Mouse (Mus musculus): ENCODE data around the gene Fam57a.
"Not testable (repeated sequence)": the region's sequence is repeated elsewhere in the genome, so short reads cannot be mapped to it uniquely, and the experiment has no call there.

The Fam57a gene

DNA sequence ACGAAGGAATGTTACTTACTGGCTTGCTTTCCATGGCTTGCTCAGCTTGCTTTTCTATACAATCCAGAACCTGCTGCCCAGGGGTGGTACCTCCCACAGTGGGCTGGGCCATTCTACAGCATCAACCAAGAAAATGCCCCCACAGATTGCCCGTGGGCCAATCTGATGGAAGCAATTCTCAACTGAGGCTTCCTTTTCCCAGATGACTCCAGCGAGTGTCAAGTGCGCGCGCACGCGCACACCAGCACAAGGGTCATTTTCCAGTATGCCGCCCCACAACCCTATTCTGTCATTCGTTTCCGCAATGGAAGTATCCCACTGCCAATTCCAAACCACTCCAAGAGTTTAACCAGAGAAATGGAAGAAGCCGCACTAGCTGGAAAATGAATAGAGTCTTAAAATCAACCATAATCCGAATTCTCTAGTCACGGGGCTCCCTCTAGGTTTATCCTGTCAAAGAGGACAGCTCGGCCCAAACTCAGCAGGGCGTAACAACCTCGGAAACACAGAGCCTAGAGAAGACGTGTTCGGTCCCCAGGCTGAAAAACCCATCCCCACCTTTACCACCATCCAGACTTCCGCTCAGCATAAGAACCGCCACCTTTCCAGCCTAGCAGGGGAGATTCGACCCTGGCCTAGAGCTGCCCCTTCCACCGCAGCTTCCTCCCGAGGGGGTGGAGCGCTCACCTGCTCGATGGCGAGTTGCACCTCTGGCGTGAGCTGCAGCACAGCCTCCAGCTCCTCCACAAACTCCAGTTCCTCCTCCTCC, 561 bp upstream of the Fam57a start:
- in situ Hi-C loops (cut with MboI; ENCODE audit: unreplicated experiment in 2 of 2), result loop anchor here in 1 of 2 experiments (10.0 kb wide), 1 partner anchor 226 kb away; the partner anchor contains the start of gene Timm22

DNA sequence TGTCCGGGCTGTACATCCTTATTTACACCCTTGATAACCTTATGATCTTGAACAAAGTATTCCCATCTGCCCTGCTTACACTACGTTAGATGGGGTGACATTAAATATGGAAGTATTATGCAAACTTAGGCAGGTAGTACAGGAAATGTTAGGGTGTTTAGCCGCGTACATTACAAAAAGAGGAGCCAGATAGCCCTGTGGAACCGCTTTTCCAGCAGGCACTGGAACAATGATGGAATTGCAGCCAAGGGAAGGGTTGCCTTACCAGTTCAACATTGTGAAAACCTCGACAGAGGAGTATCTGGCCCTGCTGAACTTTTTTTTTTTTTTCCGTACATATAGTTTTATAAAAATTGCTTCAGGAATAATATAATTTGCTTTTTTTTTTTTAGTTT, 672 bp downstream of the Fam57a start:
- in situ Hi-C loops (cut with MboI; ENCODE audit: unreplicated experiment in 2 of 2), result no loop called here

DNA sequence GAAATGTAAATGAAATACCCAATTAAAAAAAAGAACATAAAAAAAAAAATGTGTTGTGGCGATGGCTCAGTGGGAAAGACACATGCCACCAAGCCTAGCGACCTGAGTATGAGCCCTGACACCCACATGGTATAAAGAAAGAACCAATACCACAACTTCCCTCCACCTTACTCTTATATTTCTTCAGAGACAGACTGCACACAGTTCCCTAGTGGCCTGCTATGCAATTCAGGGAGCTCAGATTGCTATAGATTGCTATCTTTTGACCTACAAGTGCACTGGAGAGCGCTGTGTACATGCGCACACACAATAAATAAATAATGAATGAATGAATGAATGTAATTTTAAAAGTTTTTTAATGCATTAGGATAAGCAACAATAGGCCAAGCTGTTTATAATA, 4.3 kb downstream of the Fam57a start:
- in situ Hi-C loops (cut with MboI; ENCODE audit: unreplicated experiment in 2 of 2), result no loop called here

DNA sequence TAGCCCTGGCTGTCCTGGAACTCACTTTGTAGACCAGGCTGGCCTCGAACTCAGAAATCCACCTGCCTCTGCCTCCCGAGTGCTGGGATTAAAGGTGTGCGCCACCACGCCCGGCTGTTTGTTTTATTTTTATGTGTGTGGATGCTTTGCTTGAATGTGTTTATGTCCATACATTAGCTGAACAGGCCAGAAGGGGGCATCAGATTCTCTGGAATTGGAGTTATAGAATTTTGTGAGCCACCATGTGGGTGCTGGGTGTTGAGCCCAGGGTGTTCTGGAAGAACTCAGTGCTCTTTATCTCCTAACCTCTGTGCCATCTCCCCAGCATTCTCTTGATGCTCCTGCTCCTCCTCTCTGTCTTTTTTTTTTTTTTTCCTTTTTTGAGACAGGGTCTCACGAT, 7.4 kb downstream of the Fam57a start:
- in situ Hi-C loops (cut with MboI; ENCODE audit: unreplicated experiment in 2 of 2), result loop anchor here in 1 of 2 experiments (5.0 kb wide), 1 partner anchor 220 kb away; the partner anchor contains the start of gene Timm22

DNA sequence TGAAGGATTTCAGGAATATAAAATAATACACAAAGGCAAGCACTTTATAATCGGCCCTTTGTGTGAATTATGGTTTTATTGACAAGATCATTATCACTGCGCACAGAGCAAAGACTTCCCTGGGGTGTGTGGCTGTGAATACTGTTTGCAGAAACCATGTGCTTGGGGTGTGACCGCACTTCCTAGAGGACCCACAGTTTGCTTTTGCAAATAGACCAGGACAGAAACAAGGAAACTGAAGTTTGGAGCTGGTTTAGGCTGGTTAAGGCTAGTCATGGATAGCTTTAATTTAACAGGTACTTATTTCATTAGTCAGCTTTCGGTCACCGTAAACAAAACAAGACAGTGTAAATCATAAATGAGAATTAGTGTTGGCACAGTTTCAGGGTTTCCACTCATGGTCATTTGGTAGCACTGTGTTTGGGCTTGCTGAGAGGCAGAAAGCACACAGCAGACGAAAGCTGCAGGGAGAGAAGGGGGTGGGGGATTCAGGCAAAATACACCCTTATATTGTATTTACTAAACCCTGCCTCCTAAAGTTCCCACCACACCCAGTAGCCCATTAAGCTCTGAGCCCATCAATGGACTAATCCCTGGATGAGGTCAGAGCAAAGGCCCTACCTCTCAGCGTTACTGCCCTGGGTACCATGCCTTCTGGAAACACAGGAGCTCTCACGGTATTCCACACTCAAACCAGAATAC, 17.0 kb downstream of the Fam57a start:
- in situ Hi-C loops (cut with MboI; ENCODE audit: unreplicated experiment in 2 of 2), result no loop called here

DNA sequence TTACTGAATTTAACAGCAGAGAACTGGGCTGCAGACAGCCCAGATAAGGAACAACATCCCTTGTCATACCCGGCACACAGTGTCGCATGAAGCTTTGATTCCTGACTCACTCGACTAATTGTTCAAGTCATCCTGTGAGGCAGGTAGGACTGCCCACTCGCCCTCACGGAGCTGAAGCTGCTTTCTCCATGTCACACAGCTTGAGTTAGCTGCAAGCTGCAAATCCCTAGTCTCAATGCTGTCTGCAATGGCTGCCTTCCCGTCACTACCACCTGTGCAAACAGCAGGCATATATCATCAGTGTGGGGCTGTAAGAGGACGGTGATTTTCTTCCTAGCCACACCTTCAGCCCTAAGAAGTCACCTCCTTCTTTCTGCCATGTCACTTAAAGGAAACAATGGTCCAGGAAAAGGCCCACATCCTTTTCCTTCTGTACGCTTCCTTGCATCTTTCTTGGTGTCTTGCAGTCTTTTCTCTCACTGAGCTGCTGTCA, 17.6 kb downstream of the Fam57a start:
- in situ Hi-C loops (cut with MboI; ENCODE audit: unreplicated experiment in 2 of 2), result no loop called here

DNA sequence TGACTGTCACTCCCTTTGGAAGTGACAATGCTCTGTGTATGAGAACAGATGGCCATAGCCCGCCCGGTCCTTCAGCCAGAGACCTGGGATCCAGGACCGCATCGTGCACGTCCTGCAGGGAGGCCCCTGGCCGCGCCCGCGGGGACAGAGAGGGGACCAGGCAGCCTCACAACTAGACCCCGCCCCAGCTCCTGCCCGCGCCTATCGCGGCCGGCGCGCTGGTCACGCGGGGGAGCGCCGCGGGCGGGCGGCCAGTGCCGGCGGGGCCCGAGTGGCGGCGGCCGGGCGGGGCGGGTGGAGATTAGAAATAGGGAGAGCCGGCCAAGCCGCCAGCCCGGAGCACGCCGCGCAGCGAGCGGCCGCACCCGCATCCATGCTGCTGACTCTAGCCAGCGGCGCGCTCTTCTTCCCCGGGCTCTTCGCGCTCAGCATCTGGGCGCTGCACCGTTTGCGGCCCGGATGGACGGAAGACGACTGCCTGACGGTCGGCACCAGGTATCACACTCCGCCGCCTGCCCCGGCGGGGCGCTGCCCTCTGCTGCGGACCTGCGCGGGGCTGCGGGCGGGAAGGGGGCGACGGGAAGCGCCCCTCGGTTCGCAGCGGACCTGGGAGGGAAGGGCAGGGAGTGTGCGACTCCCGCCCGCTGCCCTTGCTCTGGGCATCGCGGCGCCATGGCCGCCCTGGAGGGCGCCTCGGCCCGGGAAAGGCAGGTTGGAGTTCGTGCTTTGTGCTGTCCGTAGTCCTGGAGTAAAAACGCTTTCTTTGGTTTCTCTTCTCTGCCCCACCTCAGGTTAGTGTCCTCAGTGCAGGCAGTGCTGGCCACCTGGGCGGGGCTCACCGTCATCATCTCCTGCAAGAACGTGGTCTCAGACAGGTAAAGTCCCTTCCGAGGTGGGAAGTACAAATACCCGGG, 22.5 kb downstream of the Fam57a start:
- in situ Hi-C loops (cut with MboI; ENCODE audit: unreplicated experiment in 2 of 2), result no loop called here

DNA sequence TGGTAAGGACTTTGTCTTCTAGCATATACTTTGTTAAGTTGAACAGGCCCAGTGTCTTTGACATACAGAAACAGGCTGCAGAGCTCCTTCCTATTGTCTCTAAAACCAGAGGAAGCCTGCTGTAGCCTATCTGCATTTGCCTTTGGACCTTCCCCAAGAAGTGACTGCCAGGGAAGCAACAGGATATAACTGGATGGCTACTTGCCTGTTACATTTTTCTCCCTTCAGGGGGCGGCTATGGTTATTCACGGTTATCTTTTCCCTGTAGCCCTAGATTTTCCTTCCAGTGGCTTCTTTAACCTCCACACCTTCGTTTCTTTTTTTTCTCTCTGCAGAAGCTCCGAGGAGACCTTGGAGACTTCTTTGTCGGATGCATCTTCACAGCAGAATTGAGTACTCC, 27.3 kb downstream of the Fam57a start:
- in situ Hi-C loops (cut with MboI; ENCODE audit: unreplicated experiment in 2 of 2), result no loop called here

DNA sequence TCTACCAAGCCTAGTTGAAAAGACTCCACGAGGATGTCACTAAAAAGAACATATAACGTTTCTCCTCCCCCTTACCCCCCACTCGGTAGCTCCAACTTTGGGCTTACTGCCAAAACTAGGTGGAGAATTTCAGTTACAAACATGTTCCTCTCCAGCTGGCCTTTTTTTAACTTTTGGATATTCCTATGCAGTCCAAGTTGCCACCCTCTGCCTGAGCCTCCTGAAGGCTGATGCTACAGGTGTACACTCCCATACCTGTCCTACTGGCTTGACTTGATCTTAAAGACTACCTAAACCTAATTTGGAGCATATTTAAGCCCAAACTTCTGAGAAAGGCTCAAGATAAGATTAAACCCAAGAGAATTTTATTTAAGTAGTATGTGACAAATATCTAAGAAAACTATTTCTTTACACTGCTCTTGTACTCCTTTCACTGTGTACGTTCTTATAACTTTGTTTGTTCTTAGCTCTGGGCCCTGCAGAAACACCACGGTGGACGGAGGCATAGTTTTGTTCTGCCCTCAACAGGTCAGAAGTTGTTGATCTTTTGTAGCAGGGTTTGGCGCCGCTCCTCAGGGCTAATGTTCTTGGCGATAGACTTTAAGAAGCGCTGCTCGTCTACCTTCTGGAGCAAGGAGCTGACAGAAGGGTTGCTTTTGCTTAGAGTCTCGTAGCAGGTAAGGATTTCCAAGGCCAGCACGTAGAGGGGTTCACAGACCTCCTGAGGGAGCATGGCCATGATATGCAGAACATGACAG, 30.9 kb downstream of the Fam57a start:
- in situ Hi-C loops (cut with MboI; ENCODE audit: unreplicated experiment in 2 of 2), result no loop called here

DNA sequence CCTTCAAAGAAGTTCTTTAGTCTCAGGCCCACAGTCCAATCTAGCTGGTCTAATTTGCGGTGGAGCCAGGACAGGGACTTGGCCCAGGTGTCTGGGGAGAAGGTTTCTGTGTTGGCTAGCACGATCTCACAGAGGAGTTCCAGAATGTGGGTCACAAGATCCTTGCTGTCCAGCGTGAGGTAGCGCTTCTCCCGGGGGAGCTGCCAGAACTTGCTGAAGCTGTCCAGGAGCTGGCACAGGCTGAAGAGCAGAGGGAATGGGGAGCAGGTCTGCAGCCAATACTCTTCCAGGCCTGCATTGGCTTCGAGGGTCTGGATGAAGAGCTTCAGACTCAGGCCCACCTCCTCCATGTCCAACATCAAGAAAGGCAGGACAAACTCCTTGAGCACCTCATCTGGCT, 32.1 kb downstream of the Fam57a start:
- in situ Hi-C loops (cut with MboI; ENCODE audit: unreplicated experiment in 2 of 2), result not testable (repeated sequence)

DNA sequence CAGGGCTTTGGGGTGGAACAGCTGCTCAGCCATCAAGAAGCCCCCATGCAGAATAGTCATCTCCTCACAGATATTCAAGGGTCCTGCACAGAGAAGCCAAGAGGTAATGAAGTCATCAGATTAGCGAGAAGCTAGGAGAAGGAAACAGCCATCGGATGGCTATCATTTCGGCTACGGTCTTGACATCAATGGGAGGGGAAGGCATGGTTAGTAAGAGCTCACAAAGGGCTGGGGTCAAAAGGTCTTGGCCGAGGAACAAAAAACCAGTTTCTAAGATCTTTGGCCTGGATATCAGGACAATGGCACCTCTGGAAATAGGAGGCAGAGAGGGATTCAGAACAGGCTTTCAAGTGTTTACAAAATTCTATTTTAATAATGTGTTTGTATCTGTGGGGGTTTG, 34.4 kb downstream of the Fam57a start:
- in situ Hi-C loops (cut with MboI; ENCODE audit: unreplicated experiment in 2 of 2), result no loop called here

DNA sequence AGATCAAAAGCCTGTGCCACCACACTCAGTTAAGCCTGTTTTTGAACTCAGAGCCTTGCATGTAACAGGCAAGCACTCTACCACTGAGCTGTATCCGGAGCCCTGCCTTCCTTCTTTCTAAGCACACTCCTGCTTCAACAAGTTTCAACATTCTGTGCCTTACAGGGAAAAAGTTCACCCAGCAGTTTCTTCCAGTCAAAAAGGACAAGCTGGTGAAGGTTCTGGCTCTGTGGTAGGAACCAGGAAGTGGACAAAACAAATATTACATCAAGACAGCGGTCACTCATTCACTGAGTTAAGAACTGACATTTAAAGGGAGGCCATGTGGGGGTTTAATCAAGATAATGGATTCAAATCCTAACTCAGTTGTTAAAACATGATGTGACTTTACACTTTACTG, 35.5 kb downstream of the Fam57a start:
- in situ Hi-C loops (cut with MboI; ENCODE audit: unreplicated experiment in 2 of 2), result no loop called here

DNA sequence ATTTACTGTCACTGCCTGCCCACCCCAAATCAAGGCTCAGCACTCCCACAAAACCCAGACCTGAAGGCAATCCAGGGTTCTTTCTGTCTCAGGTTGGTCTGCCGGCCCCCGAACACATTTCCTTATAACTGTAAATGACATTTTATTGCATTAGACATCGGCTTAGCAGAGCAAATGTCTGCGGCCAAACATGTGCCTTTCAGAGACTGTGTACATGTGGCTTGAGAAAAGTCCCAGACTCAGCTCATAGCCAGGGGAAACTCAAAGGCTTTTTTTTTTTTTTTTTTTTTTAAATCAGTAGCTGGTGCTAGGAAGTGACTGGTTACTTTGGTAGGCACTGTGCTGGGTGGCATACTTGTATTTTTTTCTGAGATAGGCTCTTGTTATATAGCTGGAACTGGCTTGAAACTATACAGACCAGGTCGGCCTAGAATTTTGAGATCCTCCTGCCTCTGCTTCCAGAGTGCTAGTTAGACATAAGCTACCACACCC, 36.6 kb downstream of the Fam57a start:
- in situ Hi-C loops (cut with MboI; ENCODE audit: unreplicated experiment in 2 of 2), result no loop called here

DNA sequence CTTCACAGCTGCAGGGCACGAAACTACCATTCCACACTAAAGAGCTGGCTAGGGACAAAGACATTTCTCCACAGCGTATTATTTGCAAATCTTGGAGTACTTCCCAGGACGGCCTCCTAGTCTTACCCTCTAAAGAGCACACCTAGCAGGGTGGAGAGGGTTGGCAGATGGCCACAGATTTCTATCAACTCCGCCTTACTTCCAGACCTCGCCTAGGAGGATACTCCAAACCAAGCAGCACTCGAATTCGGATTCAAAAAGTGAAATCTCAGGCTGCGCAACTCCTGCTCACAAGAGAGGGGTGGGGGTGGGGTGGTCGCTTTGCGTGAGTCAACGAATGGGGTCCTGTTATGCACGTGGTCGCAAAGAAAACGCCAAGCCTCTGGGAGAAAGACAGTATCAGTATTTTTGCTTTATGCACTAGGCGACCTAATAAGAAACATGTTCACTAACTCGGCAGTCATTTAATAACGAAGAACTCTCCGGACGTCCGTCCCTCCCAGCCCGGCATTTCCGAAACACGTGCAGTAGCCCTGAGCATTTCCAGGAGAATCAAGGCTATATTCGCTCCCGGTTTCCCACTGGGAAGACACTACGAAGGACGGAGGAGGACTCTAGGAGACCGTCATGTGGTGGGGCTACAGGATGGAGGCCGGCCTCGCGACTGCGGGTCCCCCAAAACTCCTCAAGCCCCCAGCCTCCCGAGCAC, 37.4 kb downstream of the Fam57a start:
- in situ Hi-C loops (cut with MboI; ENCODE audit: unreplicated experiment in 2 of 2), result no loop called here

DNA sequence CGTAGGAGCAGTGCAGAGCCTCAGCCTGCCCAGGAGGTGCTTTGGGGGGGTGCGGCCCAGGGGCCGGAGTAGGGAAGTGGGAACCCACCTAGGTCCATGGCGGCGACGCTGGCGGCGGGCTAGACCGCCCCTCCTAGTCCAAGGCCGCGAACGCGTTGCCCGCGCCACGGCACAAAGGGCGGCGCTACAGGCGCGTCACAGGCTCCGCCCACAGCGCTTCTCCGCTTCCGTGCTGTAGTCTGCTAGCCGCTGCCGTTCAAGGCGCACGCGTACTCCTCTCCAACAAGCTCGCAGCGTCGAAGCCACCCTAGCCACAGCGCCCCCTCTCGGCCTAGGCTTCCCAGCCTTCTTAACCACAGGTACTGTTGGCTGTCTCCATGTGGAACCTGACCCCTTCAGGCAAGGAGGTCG, 37.9 kb downstream of the Fam57a start, which contains the start of the genes Dbil5 and Gemin4:
Gene Dbil5 (plus strand): TSS at position 219 of the 411 bp plus-strand sequence.
Gene Gemin4 (minus strand): TSS at position 275 of the 411 bp plus-strand sequence.
- in situ Hi-C loops (cut with MboI; ENCODE audit: unreplicated experiment in 2 of 2), result no loop called here

DNA sequence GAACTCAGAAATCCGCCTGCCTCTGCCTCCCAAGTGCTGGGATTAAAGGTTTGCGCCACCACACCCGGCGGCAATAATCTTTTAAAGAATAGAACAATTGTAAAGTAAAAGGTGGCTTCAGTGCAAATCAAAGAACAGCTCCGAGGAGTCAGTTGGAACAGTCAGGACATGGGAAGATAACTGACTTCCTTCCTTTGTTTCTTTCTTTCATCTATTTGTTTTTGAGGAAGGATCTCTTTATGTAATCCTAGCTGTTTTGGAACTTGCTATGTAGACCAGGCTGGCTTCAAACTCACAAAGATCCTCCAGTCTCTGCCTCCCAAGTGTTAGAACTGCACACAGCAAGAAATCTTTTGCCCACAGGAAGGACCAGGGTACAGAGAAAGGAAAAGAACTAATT, 45.2 kb downstream of the Fam57a start:
- in situ Hi-C loops (cut with MboI; ENCODE audit: unreplicated experiment in 2 of 2), result no loop called here

DNA sequence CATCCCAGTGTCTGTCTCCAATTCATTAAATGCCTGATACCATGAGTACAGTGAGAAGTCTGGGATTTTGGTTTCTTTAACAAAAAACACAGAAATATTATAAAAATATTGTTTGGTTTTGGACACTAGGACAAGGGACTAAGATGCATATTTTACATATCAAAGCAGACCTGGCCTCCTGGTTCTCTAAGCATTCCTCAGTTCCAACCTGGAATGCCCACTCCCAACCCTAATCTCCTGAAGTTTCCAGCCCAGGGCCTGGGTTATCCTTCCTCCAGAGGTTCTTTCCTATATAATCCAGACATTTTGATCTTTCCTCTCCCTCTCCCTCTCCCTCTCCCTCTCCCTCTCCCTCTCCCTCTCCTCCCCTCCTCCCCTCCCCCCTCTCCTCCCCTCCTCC, 45.6 kb downstream of the Fam57a start:
- in situ Hi-C loops (cut with MboI; ENCODE audit: unreplicated experiment in 2 of 2), result no loop called here

DNA sequence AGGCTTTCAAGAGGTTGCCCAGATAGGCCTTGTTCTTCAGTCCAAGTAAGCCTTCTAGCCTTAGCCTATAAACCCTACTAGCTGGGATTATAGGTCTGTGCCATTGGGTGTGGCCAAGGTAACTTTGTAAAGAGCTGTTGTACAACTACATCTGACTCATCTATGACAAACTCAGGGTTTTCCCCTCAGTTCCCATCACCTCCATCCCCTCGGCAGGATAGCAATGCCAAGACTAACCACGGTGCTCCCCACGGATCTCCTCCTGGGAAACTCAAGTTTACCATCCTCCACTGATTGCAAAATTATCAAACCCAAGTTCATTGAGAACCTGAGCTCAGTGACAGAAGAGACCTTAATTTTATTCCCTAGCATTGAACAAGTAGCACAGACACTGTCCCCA, 56.7 kb downstream of the Fam57a start:
- in situ Hi-C loops (cut with MboI; ENCODE audit: unreplicated experiment in 2 of 2), result no loop called here

DNA sequence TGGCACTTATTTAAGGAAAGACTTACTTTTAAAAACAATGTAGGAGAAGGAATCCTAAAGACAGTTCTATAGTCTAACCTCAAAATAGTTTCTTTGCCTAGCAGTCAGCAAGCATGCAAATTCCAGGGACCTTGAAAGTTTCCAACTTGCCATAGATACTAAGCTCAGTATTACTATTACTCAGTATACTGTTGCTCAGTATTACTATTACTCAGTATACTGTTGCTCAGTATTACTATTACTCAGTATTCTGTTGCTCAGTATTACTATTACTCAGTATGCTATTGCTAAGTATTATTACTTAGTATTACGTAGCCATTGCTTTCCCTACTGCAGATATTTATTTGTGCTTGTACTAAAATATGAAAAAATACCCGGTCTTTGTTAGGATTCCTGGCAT, 60.3 kb downstream of the Fam57a start:
- in situ Hi-C loops (cut with MboI; ENCODE audit: unreplicated experiment in 2 of 2), result no loop called here

Measured in v-Abl transformed pro-B cells (cell line).